Mouse (Mus musculus): Measurements from ENCODE around the gene Rcl1. TPM values are rescaled to one million over a fixed set of nuclear protein-coding genes. Genes with fewer than 3 reads are reported as not detected.

Rcl1 gene
- total RNA-seq, 2 experiments from 2014 or later, result 4.5 to 7.3 TPM

DNA sequence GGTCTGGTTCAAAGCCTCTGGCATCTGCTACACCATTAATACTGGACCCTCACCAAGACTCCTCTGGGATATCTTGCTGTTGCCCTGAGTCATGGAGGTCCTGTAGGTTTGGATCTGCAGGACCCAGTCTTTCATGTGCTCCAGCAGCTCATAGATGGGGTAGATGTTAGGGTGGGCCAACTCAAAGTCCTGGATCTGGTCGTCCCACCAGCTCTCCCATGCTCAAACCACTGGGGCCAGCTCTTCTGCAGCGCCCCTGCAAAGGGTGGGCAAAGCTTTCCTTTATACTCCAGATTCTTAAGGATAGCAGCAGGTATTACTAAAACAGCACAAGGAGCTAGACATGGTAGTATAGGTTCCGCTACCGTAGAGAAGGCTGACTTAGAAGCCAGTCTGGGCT lies 4.6 kb downstream of the Rcl1 start:
- no peak for DNase-seq
- intact Hi-C loops (cut with DNase I), result loop anchor here (10.0 kb wide), 1 partner anchor 929 kb away; the partner anchor contains the start of gene Uhrf2

DNA sequence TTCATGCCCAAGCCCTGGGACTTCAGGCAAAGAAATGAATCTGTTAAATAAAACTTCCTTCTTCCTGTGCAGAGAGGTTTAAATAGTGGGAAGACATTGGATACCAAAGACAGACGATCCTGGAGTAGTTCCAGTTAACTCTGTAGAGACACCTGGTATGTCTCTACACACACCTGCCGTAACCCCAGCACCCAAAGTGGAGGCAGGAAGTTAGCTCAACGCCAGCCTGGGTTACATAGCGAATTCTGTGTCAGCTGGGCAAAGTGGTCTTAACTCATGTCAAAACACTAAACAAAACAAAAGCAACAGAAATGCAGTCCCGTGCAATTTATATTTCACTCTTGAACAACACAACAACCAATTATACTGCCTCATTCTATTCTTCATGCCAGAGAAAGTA lies 5.1 kb downstream of the Rcl1 start:
- intact Hi-C loops (cut with DNase I), result loop anchor here (10.0 kb wide), 1 partner anchor 929 kb away; the partner anchor contains the start of gene Uhrf2
- DNase-seq, result no peak

DNA sequence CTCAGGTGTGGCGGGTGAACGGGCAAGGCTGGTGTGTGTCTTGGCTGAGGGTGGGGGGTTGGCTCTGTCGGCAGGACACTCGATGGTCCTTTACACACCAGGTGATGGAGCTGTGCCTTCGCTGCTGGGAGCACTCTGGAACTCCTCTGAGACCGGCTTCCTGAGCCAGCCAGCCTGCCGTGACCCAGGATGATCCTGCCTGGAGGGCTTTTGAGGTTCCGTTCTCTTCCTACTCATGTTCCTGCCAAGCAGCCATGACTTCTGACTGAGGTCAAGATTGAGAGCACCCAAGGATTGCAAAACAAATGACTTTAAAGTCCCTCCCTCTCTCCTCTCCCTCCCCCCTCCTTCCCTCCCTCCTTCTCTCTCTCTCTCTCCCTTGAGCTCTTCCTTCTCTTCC lies 11.5 kb downstream of the Rcl1 start:
- intact Hi-C loops (cut with DNase I), result no loop called here
- peak; percentile 50 to 60 for DNase-seq

DNA sequence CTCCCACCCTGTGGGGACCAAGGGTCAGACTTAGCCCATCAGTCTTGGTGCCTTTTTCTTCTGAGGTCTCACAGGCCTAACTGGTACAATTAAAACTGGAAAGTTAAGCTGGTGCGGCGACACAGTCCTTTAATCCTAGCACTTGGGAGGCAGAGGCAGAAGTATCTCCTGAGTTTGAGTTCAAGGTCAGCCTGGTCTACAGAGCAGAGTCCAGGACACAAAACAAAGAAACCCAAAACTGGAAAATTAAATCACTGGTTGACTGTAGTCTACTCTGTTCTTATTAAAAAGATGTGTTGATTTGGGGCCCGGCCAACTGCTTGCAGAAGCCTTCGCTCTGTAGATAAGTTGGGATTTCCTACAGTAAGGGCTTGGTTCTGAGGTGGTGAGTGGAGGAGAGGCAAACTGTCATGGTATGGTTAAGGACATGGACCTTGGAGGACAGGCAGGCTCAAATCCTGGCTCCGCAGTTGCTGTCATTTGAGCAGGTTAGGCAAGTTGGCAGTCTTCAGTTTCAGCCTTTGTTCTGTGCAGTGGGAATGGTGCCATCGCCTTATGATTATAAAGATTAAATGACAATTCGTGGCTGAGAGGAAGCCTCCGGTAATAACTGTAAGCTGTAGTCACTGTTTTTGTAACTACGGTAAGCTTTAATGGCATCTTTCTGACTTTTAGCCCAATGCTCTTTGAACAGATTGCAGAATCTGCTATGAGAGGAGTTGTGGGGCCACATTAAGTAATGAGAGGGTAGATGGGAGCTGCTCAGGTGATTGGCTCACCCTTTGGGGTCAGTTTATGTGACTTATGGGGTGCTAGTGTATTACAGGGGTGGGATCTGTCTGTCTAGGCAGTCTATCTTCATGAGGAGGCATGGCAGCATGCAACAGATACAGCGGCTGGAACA lies 12.8 kb downstream of the Rcl1 start:
- intact Hi-C loops (cut with DNase I), result no loop called here
- no peak for DNase-seq

DNA sequence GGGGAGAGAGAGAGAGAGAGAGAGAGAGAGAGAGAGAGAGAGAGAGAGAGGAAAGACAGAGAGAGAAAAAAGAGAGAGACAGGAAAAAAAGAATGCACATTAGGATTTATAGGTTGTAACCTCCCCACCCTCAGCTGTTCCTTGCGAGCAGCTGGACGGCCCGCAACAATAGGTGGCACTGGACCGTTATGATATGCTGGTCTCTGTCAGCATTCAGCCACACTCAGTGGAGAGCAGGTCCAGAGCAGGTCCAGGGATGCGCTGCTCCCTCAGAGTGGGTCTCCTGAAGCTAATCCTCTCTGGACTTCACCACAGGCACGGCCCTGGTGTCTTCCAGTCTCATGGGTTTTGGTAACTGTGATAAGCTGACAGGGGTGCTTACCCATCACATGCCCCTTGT lies 15.6 kb downstream of the Rcl1 start:
- intact Hi-C loops (cut with DNase I), result no loop called here
- no peak for DNase-seq

DNA sequence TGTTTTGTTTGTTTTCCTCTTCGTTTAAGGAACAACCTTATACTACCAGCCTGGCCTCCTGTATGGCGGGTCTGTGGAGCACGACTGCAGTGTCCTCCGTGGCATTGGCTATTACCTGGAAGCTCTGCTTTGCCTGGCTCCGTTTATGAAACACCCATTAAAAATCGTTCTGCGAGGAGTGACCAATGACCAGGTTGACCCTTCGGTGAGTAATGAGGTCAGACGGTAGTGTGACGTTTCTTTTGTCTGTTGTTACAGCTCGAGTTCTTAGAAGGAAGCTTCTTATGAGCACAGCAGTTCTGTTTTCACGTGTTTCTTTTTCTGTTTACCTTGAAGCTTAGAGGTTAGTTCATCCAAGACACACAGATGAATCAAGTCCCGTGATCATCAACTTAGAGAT lies 17.0 kb downstream of the Rcl1 start:
- intact Hi-C loops (cut with DNase I), result no loop called here

DNA sequence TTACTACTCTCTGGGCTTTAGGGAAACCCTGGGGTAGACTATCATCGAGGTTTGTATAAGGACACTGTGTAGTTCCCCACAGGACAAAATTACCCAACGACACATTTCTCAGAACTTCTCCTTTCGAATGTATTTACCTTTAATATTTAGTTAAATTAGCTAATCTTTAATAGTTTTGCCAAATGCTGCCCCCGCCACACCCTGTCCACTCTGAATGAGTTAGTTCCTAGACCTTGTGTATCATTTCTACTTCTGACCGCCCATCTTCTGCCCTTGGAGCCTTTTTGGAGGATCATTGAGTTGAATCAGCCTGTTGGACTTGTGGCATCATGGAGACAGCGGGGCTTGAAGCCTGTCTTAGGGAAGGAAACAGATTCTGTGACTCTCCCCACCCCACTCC lies 19.1 kb downstream of the Rcl1 start:
- intact Hi-C loops (cut with DNase I), result no loop called here
- DNase-seq, result no peak

More for the DNA sequence above, 17.0 kb downstream of the Rcl1 start:
- no peak for DNase-seq

DNA sequence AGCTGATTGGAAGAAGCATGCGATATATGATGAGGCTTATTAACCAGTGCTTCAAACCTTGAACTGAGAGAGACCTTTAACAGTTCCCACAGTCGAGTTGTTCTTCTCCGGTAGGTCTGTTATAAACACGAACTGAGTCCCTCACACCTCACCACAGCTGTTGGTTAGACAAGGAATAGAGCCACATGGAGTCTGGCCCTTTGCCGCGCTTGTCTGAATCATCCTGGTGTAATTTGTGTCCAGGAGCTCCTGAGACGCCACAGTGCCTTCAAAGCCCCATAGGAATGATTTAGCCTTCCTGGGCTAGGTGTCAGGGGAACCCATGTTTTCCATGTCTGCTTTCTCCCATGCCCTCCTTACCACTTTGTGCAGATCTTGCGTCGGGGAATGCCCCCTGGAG lies 20.2 kb downstream of the Rcl1 start:
- intact Hi-C loops (cut with DNase I), result no loop called here

DNA sequence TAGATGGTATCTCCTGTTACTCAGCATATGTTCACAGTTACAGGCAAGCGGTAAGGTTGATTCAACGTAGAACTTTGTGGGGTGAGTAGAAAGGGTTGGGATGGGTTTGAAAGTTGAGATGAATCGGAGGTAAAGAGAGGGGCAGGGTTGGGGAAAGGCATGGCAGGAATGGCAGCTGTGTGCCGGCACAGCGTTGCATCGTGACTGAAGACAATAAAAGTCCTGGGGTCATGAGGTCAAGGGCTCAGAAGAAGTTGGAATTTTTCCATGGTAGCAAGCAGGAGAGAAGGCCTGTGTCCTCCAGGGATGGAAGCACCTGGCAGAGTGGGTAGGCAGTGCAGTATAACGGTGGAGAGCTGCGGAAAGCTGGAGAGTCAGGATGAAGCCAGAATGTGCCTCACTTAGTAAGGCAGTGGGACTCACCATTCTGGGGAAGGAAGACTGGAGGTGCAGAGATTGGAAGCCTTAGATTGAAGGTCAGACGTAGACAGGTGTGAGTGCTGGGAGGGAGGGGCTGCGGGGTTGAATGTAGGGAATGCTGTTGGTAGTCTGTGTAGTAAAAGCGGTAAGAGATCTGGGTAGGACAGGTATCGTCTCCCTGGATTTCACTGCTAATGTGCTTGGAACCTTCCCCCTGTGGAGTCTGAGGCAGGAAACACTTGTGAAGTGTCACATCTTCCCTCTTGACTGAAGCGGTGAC lies 23.9 kb downstream of the Rcl1 start:
- intact Hi-C loops (cut with DNase I), result no loop called here
- DNase-seq, result no peak

More for the DNA sequence above, 20.2 kb downstream of the Rcl1 start:
- DNase-seq, result no peak

DNA sequence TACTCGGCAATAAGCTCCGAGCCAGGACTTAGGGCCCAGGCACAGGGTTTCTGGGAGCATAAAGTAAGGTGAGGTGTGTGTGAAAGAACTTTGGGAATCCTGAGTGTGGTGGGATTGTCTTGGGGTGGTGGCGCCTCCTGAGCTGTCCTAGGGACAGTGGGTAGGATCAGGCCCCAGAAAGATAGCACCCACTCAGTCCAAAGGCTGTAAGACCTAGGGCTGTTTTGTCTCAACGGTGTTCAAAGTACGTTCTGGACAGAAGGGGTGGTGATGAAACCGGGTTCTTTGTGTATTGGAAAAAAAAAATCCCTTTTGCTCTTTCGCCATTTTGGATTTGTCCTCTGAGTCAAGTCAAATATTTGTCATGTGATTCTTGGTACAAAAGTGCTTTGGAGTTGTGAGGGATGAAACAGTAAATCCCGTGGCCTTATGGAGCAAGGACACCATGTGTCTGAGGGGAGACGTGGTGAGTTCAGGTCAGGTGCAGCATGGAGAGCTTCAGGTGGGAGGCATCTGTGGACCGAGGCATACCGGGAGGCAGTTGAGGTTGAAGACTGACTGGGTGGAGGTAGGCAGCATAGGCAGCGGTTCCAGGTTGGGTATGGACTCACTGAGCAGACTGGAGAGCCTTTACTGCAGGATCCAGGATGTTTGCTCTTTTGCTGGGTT lies 25.3 kb downstream of the Rcl1 start:
- no peak for DNase-seq
- intact Hi-C loops (cut with DNase I), result no loop called here

DNA sequence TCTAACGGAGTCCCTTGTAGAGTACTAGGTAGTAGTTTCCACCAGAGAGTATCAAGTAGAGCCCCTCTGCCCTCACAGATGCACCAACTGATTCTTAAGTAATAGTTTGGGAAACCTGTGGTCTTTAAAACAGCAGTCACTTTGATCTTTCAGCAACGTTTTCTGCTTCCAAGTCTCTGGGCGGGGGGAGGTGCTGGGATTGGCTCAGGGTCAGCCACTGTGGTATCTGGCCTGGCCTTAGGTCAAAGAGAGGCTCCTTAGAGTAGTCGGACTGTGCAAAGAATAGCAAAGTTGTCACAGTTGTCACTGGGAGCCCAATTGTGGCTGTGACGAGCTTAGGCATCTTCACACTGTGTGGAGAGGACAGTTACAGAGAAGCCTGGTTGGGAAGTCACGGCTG lies 26.2 kb downstream of the Rcl1 start:
- no peak for DNase-seq
- intact Hi-C loops (cut with DNase I), result no loop called here

DNA sequence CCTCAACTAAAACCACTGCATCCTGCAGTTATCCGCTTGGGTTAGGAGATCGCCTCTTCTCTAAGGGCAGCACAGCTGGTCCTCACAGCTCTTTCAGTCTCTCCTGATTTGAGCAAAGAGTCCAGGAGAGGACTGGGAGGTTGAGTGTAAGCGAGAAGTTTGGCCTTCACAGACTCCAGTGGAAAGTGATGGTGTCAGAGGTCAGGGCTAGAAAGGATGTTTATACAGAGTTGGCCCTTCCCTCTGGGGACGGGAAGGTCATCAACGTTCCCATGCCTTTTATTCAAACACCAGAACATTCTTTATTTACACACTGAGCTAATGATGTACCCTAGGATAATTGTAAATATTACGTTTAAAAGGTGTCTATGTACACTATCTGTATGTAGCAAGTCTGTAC lies 27.0 kb downstream of the Rcl1 start:
- no peak for DNase-seq
- intact Hi-C loops (cut with DNase I), result no loop called here

DNA sequence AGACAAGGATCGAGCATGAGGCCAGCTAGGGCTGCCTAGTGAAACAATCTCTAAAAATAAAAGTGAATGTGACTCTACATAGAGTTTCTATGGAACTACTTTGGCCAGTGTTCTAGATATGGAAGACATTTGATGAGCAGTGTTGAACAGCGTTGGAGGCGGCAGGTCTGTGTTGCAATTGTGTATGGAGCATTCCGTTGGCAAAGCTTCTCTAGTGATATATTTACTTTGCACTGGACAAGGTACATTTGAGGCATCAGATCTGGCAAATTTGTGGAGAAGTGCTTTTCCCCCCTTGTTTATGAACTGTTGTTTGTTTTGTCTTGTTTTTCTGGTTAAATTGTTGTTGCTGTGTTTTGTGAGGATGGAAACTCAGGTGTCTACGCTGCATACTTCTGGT lies 28.4 kb downstream of the Rcl1 start:
- no peak for DNase-seq
- intact Hi-C loops (cut with DNase I), result no loop called here

DNA sequence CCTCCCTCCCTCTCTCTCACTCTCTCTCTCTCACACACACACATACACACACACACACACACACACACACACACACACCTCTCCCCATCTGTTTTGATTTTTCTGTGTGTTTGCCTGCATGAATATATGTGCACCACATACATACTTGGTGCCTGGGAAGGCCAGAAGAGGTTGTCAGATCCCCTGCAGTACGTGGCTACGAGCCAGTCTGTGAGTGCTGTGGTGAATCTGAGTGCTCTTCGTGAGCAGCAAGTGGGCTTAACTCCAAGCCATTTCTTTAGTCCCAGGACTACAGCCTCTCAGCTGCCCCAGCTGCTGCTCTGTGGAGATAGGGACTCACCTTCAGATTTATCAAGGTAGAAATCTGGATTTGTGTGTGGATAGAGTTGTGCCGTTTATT lies 30.0 kb downstream of the Rcl1 start:
- intact Hi-C loops (cut with DNase I), result no loop called here
- no peak for DNase-seq

DNA sequence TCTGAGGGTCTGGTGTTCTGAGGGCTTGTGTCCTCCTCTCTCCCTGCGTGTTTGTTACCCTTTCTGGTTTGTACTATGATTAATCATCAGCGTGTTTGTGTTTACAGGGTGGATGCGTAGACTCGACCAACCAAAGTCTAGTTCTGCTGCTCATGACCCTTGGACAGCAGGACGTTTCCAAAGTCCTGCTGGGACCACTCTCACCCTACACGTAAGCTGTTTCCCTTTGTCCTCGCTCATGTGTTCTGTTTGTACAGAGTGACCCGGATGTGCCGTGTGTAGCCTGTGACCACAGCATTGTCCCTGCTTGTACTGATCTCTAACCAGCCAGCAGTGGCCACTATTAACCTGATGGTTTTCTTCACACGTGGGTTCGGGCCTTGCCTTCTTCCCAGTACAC lies 33.1 kb downstream of the Rcl1 start:
- DNase-seq, result no peak
- intact Hi-C loops (cut with DNase I), result no loop called here

DNA sequence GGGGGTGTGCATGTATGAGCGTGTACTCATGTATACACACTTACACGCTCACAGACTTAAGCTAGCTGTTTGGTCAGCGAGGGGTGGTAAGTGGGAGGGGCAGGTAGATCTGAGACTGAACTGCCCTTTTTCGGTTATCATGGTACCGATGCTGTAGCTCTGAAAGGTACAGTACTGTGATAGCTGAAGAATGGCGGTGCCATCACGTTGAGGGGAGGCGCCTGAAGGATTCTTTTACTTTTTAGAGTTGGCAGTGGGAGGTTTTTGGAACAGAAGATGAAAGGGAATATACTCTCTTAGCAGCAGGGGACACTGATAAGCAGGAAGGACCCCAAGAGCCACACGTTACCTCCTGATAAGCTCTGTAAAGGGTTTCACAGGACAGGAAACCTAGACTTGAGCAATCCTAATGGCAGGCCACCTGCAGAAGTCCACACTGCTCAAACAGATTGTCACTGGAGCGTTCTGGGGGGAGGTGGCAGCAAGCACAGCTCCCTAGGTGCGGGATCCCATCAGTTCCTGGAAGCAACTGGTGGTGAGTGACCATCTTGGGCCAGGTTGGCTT lies 34.1 kb downstream of the Rcl1 start:
- intact Hi-C loops (cut with DNase I), result no loop called here

DNA sequence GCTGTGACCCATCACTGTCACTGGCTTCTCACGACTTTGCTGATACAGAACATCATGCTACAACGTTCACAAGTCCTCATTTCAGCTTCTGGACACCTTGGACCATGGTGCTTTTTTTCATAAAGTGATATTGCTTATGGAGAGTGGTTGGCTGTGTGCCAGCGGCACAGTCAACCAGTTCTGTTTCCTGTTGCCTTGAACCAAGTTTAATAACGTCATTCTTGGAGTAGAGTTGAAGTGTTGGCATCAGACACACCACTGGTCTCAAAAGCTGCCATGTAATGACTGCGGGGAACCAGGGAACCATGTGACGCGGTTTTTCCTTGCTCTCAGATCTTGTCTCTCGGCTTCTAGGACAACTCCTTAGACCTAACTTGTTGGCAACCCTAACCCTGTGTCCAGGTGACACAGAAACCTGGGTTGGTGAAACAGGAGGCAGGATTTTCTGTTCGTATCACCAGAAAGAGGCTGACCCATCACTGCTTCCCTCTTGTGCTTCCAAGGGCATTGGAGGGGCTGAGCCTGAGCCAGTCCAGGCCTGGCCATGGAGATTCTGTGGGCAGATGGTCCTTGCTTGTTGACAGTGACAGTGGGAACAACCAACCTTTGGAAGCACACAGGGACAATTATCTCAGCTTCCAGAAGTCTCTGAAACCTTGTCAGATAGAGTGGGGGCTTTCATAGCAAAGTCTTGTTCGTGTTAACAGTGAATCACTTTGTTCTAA lies 37.5 kb downstream of the Rcl1 start:
- DNase-seq, result no peak
- intact Hi-C loops (cut with DNase I), result no loop called here

More for the DNA sequence above, 34.1 kb downstream of the Rcl1 start:
- DNase-seq, result no peak

DNA sequence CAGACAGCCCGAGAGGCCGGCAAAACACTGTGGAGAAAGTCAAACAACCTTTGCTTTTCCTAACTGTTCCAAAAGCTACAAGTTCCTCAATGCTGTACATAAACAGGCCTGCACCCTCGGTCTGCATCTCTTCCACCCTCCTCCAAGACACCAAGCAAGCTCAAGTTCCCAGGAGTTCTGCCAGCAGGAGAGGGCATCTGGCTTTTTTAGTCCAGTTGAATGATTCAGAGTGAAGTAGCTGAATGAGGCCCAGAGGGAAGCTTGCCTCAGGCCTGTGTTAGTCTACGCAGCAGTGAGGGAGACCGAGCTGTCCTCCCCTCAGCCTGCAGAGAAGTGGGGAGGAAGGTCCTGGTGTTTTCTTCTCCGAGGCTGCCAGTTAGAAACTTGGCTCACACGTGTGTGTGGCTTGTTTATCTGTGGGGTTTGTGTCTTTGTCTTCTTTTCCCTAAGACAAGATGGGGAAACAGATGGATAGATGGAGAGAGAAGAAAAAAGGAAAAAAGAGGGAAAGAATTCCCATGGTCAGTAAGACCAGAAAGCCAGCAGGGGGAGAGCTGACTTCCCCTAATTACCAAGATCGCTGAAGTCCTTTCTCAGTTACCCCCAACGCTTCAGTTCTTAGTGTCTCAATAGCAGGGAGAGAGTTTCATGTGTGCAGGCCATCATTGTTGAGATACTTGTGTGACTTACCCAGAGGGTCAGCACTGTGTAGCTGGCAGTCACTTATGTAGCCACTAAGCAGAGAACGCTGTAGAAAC lies 38.7 kb downstream of the Rcl1 start:
- DNase-seq, result no peak
- intact Hi-C loops (cut with DNase I), result loop anchor here (5.0 kb wide), 1 partner anchor 112 kb away; the partner anchor contains the start of gene Jak2

DNA sequence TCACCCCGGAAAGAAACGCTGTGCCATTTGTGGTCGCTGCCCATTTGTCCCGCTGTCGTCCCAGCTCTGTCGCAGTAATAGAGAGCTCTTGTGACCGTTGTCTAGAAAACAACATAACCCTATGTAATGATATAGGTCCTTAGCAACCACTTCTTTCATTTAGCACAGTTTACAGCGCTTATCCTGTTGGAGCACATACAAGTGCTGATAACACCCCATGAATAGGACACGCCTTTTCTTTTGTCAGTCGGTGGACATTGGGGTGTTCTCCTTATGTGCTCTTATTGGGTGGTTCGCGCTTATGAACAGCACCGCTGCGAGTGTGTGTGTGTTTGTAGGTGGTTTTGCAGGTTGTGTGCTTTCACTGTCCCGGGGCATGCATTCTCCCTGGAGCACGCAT lies 39.8 kb downstream of the Rcl1 start:
- intact Hi-C loops (cut with DNase I), result loop anchor here (5.0 kb wide), 1 partner anchor 111 kb away; the partner anchor contains the start of gene Jak2
- no peak for DNase-seq

Measured in heart, postnatal 36 days (tissue).